Mouse (Mus musculus) A20 (cell line): ENCODE data around the gene Zfp526.
A peak's percentile ranks its signal among the peaks of the same experiment; 100 is the strongest.

Experiments used
- DNase-seq: peaks from one replicate; pipeline ENCODE4 v3.0.0-alpha.2; 2011; ENCODE audit warnings: low read depth, low spot score

The Zfp526 gene

DNA sequence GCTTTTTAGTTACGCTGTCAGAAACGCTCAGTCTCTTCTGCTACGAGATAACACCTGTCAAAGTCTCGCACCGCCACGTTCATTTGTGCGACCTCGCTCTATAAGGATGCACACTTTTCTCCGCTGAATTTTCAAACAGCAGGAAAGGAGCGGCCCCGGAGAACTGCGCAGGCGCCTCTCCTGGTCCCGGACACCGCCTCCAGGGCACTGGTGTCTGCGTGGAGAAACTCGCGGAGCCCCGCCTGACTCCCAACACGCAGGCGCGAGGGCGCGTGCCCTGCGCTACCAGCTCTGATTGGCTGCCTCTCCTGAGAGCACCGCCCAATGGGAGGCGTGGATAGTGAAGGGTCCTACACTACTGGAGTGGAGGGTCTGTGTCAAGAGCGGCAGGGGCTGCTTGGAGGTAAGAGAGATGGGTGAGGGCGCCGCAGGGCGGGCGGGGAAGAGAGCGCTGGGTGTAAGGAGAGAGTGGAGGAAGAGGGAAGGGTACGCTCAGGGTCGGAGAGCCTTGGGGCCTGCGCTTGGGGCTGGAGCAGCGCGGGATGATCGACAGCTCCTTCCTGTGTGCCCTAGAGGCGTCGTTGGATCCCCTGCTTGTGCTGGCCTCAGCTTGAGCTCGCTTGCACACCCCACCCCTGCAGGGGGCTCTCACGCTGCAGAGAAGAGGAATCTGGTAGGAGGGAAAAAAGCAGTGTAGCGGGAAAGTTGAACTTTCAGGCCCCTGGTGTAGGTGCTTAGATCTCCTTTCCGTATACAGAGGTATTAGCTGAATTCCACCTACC, at the start of gene Zfp526:
Zfp526 (plus strand) TSS at position 324 of the 782 bp plus-strand sequence.
- peak; percentile 98 for DNase-seq

DNA sequence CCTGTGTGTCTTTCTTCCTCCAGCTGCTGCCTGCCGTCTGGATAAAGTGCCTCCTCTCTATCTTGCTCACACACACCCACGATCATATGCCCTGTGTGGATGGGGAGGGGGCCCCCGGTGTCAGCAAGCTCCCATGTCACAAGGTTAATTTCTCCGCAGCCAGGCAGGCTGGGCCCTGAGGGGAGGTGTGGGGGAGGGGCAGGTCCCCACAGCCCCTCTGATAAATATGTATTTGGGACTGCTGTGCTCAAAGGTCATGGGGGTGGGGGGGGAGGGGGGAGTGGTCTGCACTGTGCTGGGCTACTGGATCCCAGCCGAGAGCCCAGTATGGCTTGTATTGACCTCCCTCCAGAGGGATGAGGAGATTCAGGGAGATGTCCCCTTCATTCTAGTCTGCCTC, 48.6 kb upstream of the Zfp526 start:
- DNase-seq, result no peak

DNA sequence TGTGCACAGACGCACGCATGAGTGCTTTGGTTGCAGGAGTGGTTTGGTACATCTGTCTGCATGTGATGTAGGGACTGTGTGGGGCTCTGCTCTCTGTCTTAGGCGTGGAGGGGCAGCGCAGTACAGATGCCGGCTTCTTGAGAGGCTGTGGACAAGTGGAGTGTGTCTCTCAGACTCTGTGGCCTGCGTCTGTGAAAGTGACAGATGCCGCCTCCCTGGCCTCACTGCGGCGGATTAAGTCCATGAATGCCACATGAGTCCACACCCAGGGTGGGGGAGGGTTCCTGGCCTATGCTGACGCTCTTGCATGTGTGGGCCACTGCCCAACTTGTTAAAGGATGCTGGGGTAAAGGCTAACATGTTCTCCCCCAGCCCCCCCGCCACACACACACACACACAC, 46.9 kb upstream of the Zfp526 start:
- DNase-seq, result no peak

DNA sequence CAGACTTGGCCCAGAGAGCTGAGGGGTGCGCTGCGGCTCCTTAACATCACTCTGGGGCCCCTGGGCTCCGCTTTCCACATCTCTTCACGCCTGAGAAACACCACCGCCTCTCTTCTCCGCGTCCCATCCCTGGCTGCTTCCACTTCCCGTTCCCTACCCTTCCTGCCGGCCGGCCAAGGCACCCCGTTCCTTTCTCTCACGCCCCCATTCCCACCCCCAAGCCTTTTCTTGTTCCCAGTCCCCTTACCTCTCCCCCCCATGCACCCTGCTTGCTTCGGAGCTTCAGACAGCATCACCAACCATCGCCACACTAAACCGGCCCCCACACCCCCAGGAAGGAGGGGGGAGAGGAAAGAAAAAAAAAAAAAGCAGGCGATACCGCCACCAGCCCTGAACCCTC, 42.9 kb upstream of the Zfp526 start:
- peak; percentile 57 for DNase-seq

DNA sequence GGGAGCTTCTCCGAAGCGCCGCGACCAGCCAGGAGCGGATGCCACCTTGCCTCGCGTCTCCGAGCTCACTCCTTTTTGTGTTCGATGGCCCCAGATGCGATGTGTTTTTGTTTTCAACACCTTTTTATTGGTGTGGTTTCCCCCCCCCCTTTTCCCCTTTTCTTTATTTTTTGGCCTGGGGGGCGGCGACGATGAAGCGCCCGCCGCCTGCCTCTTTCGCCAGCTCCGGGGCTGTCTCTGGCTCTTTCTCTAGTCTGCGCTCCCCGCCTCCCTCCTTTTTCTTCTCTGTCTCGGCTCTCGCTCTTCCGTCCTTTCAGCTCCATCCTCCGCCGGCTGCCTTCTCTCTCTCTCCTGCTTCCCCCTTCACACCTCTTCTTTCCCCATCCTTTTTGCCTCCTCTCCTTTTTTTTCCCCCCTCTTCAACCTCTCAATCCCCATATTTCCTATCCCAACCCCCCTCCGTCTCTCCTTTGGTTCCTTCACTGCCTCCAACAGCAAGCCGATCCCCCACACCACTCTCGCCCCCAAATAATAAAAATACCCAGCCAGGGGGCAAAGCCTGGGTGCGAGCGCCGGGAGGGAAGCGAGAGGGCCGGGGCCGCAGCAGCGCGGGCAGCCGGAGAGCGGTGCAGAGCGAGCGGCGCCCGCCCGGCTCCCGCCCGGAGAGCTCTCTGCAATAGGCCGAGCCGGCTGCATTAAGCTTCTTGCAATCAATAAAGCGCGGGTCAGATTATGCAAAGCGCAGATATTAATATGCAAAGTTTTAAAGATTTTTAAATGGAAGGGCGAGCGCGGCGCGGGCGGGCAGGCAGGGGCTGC, 42.2 kb upstream of the Zfp526 start:
- peak; percentile 67 for DNase-seq

DNA sequence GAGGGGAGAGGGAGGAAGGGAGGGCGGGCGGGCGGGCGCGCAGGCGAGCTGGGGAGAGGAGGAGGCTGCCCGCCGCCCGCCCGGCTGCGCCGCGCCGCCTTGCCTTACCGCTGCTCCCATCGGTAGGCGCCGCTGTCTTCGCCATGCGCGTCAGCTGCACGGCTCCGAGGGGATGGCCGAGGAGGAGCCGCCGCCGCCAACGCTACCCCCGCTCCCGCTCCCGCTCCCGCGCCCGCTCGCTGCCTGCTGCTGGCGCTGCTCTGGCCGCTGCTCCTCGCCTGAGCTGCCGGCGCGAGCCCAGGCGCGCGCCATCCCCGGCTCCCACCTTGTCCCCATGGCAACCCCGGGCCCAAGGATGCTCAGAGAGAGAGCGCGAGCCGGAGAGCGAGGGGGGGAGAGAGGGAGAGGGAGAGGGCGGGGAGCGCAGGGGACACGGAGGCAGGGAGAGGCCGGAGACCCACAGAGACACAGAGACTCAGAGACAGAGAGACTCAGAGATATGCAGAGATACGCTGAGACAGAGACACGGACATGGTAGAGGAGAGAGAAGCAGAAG, 41.5 kb upstream of the Zfp526 start, which contains the start of gene Pou2f2:
Pou2f2 (minus strand) TSS at position 121 of the 556 bp plus-strand sequence.
- peak; percentile 92 for DNase-seq

DNA sequence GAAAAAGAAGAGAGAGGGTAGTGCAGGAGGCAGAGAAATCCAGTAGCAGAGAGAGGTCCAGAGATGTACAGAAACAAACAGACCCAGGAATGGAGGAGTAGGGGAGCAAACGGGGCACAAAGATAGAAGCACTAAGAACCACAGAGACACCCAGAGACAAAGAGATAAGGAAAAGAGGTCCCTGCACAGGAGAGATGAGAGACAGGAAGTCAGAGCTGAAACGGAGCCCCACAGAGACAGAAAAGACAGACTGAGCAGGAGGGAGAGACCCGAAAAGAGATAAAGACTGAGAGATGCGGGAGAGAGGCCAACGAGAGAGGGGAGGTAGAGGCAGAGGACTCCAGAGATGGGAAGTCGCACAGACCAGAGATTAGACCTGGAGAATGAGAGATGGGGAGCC, 40.7 kb upstream of the Zfp526 start:
- DNase-seq, result peak; percentile 49

DNA sequence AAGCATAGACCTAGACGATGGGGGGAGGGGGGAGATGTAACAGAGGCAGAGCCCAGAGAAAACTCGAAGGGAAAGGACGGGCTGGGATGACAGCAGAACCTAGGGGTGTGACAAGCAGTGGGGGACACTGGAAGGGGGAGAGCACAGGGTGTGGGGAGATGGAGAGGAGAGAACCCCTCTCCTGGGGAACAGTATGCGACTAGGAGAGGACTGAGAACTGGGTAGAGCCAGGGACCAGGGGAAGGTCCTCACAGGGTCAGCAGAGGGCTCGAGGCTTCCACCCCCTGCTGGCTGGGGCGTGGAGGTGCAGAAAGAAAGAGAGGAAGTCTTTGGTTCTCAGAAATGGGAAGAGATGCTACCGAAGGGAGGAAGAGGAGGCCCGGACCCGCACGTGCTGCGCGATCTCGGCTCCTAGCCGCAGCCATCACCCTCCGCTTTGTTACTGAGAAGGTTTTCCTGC, 39.9 kb upstream of the Zfp526 start:
- DNase-seq, result peak; percentile 85

DNA sequence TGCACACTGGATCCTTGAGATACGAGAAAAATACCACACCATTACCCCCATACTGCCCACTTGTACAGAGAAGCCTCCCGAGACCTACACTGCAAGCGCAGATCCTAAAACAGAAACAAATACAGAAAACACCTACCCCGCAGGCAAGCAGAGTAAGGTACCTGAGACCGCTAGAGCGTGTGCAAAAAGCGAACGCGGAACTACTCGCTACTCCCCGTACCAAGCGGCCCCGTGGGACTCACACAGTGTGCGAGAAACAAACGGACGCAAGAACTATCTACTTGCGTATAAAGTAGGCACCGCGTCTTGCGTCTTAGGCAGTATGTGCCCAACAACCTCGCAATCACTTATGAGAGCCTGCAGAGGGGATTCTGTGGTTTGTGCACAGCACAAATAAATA, 39.4 kb upstream of the Zfp526 start:
- DNase-seq, result no peak

DNA sequence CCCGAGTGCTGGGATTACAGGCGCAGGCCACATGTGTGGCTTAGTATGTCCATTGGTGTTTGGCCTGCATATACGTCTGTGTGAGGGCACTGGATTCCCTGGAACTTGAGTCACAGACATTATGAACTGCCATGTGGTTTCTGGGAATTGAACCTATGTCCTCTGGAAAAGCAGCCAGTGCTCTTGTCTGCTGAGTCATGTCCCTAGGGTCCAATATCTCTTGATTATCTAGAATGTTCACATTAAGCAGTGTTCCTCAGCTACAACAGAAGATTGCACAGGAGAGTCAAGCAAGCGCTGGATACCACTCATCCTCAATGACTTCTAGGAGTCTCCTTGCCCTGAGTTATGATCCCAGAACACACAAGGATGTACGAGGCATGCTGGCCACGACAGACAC, 37.1 kb upstream of the Zfp526 start:
- no peak for DNase-seq

DNA sequence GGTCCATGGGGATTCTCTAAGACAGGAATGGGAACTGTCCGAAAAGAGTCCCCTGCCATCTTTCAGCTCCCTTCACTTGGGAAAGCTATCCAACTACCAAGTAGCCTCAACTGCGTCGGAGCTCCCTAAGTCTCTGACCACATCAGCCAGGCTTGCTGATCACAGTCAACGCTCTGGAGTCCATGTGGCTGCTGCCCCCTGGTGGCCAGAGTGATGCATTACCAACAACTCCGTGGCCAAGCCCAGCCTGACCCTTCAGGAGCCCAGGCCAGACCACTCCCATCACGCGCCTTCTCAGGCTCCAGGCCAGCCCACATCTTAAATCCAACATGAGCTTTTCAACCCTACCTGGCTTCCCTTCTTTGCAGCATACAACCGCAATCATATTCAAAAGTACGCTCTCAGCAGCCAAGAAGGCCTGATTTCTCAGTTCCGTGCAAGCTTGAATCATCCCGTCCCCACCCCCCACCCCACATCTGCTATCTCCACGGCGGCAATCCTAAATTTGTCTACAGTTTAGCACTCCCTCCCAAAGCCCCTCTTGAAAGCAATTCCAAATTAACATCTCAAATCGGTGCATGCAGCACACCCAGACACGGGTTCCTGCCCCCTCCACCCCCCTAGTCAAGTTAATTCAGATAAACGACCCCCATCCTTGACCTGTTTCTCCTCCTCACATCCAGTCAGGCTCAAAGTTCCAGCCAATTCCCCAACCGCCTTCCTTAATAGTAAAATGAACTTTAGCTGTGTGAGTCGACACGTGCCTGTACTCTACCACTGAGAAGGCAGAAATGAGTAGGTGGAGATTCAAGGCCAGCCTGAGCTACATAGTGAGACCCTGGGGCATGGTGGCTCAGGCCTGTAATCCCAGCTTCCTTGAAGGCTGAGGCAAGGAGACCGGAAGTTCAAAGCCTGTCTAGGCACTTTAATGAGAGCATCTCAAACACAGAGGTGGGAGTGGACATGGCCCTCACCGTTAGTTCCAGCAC, 33.3 kb upstream of the Zfp526 start:
- peak; percentile 82 for DNase-seq

DNA sequence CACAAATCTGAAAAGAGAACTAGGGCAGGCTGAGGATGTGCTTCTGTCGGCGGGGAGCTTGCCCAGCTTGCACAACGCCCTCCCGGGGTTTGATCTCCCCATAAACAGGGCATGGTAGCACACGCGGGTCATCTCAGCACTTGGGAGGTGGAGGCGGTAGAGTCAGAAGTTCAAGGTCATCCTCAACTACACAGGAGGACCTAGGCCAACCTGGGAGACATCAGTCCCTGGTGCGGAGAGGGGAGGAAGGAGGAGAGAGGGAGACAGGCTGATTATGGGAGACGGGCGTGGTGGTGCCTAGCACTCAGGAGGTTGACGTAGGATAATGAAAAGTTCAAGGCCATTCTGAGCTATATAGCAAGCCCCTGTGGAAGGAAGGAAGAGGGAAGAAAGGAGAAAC, 30.4 kb upstream of the Zfp526 start:
- DNase-seq, result no peak

DNA sequence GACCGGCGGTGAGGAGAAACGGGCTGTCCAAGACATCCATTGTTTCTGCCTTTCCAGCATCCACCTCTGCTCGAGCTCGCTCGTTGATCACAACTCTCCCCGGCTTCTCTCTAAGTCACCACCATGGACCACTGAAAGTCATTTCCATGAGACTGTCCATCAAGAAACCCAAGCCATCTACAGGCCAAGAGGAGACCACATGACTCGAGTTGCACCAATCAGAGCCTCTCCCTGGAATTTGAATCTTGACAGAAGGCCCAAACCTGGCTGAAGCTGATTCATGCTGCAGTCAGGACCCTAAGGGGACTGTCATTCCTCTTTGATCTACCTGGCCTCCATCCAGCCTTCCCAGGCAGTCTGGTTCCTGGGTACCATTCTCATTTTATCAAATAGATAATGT, 29.1 kb upstream of the Zfp526 start:
- no peak for DNase-seq

DNA sequence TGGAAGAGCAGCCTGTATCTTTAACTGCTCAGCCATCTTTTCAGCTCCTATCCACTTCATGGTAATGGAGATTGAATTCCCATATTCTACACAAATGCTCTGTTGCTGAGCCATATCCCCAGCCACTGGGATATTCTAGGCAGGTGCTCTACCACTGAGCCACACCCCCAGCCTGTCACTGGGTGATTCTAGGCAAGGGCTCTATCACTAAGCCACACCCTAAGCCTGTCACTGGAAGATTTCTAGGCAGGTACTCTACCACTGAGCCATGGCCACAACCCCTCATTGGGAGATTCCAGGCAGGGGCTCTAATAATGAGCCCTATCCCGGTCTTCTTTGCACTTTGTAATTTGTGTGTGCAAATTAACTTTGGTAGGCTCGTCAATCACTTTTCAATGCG, 26.1 kb upstream of the Zfp526 start:
- DNase-seq, result no peak

DNA sequence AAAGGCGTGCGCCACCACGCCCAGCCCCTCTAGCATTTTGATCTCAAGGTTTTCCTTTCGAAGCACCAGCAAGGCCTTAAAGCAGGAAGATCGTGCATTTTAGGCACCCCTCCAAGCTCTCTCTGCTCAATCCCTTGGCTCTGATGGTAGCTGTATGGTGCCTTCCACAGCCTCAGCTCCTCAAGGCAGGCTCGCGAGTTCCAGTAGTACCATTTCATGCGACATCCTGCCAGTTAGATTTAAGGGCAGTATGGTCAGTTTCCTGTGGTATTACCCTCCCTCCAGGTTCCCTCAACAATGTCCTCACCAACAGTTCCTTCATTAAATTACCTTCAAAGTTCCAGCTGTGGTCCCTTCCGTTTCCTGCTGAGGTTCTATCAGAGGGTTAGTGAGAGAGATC, 25.1 kb upstream of the Zfp526 start:
- no peak for DNase-seq

DNA sequence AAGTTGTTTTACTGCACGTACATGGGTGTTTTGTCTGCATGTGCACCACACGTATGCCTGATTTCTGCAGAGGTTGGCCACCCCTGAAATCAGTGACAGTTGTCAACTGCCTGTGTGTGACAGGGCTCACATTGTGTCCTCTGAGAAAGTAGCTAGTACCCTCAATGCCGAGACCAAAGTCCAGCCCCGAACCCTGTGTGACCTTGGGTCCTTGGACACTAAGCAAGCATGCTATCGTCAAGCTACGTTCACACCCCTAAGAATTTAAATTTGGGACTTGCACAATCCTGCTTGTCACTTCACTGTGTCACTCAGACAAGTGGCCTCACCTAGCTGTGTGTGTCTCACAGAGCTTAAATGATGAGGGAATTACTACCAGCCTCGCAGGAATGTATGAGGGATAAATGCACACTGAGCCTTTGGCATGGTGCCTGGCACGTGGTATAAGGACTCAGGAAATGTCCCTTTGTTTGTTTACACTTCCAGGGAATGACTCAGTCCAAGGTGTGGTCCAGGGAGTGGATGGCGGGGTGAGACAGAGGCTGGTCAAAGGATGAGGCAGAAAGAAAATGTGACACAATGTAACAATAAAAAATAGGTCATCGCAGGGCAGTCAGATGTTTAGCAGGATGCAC, 23.7 kb upstream of the Zfp526 start:
- DNase-seq, result no peak

DNA sequence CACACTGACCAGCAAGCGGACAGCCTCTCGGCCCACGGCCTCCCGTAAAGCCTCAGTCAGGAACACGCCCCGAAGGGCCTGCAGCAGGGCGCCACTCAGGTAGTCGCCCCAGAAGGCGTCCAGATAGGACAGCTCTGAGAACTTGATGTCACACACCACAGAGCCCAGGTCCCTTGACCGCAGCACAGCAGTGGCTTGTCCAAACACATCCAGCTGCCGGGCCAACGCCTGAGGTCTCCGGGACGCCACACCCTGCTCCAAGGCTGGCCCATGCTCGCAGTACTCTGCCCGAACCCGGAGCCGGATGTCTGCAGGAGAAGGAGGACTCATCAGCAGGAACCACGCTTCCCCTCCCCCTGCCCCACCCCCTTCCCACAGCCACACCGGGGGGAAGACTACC, 17.6 kb upstream of the Zfp526 start:
- DNase-seq, result no peak

DNA sequence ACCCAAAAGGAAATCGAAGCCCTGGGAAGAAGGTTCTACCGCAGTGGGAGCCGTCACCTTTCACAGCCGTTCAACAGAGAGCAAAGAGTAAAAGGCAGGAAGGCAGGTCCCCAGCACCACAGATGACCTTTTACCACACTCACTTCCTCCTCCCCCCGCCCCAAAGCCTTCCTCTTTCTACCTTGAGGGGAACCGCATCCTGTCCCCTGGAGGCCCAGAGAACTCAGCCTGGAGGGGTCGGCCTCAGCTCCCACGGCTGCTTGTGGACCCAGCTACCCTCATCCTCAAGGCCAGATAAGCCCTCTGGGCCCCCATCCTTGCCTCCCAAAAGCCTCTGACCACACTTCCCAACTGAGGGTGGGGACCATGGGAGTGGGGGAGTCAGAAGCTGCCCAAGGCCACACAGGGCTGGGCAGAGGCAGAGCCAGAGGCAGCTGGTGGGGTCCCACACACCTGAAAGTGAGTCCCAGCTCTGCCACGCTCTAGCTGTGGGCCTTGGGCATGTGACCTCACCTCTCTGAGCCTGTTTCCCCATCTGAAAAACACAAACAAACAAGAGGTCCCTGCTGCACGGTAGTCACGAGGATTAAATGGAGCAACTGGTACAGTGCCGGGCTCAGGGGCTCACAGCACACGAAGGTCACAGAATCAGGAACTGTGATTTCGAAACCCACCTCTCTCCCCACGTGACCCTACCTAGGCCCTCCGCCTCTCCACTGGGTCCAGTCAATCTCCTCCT, 15.7 kb upstream of the Zfp526 start:
- peak; percentile 86 for DNase-seq

DNA sequence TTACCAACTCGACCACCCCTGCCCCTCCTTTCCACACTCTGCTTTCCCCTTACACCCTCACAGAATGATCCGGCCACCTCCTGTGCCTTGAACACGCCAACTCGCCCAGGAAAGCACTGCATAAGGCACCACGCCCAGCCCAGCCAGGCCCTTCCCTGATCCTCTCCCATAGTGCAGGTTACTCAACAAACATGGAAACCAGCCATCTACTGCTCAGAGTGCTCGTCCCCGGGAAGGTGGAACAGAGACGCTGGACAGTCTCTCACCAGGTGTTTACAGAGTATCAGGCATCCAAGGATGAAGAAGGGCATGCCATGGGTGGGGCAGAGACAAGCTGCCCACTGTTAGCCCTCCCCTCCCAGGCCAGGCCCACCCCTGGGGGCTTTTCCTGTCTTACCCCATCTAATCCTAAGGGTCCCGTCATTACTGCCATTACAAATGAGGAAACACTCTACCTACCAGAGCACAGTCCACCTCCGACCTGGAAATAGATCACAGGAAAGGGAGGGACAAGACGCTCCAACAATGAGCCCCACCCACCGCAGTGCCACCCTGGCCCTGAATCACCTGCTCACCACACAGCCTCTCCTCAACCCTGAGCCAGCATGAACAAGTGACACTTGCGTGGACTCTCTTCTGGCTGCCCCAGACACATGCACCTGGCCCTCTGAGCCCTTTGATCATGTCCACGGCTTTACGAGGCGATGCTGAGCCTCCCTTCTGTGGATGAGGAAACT, 15.0 kb upstream of the Zfp526 start:
- DNase-seq, result peak; percentile 44
